Mouse (Mus musculus) fat pad, adult 2 months (tissue): Measurements from ENCODE around the gene Nrd1.

Experiments
- DNase-seq: peaks from one replicate; pipeline ENCODE4 v3.0.0-alpha.2; 2011; ENCODE audit warnings: low read depth, low spot score; ENCODE audit errors: extremely low read depth

Nrd1 gene

GRCm38 (mm10) chr4:109025061-109025460 lies 24.6 kb downstream of the Nrd1 start:
- no peak for DNase-seq

- no peak for DNase-seq
Measured at GRCm38 (mm10) chr4:109026543-109026942, 26.1 kb downstream of the Nrd1 start.

- no peak for DNase-seq
Measured at GRCm38 (mm10) chr4:109029857-109030256, 29.4 kb downstream of the Nrd1 start.

DNA sequence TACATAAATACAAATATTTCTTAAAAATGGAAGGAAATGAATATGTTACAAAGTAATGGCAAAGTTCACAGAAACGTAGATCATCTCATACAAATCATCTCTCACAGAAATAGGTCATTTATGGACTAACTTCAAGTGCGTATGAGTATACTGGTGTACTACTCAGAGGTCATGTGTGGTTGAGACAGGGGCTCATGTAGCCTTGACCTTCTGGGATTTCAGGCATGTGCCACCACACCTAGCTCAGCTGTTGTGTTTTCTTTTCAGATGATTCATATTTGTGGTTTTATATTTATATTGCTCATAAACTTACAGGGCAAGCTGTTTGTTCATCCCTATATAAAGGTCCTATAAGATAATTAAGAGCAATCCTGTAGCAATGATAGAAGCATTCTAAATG lies 29.8 kb downstream of the Nrd1 start:
- DNase-seq, result no peak

- no peak for DNase-seq
Measured at GRCm38 (mm10) chr4:109036327-109036726, 35.9 kb downstream of the Nrd1 start.

DNA sequence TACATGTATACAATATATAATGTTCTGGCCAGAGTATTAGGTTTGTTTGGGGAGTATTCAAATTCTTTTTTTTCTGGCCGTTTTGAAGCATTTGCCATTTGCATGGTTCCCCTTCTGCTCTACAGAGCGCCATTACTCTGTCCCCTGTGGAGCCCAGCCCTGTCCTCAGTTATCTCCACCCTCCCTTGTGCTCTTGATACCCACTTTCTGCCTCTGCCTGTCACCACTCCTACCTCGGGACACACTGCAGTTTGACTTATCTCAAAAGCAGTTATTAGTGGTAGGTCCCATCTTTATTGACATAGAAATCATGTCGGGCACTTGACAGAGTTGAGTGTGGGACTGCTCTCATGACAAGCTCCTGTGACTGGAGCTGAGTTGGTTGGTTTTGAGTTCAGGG lies 42.3 kb downstream of the Nrd1 start:
- no peak for DNase-seq

DNA sequence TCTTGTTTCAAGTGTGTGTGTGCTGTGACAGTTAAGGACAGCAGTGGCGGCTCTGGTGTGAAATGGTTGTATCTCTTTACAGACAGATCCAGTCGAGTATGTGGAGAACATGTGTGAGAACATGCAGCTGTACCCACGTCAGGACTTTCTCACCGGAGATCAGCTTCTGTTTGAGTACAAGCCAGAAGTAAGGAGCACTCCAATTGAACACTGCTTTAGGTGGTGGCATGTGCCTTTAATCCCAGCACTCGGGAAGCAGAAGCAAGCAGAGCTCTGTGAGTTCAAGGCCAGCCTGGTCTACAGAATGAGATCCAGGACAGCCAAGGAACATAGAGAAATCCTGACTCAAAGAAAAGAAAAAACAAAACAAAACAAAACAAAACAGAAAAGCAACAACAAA lies 42.8 kb downstream of the Nrd1 start:
- DNase-seq, result no peak

DNA sequence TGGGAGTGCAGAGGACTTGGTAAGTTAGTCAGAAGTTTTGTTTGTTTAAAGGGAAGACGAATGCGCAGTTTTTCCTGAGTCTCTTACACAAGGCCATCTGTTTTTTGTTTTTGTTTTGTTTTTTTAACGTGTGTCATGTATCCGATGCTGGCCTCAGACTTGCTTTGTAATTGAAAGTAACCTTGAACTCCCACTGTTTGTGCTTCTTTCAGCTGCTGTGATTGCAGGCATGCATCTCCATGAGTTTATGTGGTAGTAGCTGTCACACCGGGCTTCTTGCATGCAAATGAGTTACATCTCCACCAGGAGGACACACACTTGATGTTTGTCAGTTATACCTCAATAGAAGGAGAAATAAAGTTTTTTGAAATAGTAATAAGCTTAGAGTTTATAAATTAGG lies 43.3 kb downstream of the Nrd1 start:
- no peak for DNase-seq

- no peak for DNase-seq
Measured at GRCm38 (mm10) chr4:109048258-109048657, 47.8 kb downstream of the Nrd1 start.

- no peak for DNase-seq
Measured at GRCm38 (mm10) chr4:109052282-109052681, 51.8 kb downstream of the Nrd1 start.

DNA sequence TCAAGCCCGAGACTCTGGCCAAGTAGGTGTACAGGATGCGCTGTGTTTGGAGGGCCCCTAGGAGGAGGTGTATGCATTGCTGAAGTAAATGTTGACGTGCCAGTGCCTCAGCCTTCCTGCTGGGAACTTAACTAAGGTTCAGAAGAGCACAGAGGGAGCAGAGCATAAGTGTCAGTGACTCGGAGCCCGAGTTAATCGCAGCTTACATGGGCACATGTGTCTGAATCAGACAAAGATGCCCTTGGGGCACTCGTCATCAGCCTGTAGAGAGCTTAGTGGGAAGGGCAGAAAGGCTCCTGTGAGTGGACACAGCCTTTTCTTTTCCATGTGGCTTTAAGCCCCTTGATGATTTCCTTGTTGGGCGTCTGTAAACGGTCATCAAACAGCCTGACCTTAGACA lies 53.5 kb downstream of the Nrd1 start:
- DNase-seq, result no peak

GRCm38 (mm10) chr4:109056351-109056750 lies 55.9 kb downstream of the Nrd1 start:
- no peak for DNase-seq

DNA sequence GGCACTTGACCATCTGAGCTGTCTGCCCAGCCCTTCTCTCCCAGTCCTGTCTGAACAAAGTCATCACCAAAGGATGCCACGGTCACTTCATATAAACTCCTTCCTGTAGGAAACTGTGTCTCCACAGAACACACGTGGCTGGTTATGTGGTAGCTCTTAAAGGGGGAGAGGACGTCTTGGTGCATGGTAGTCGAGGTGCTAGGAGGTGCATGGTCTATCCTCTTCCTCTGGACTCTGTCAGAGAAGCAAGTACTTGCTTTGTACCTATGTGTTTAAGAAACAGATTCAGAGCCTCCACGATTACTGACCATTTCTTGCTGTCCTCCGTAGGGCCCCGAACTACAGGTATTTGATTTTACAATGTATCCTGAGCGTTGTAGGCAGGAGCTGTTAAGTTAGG lies 57.2 kb downstream of the Nrd1 start:
- DNase-seq, result no peak

DNA sequence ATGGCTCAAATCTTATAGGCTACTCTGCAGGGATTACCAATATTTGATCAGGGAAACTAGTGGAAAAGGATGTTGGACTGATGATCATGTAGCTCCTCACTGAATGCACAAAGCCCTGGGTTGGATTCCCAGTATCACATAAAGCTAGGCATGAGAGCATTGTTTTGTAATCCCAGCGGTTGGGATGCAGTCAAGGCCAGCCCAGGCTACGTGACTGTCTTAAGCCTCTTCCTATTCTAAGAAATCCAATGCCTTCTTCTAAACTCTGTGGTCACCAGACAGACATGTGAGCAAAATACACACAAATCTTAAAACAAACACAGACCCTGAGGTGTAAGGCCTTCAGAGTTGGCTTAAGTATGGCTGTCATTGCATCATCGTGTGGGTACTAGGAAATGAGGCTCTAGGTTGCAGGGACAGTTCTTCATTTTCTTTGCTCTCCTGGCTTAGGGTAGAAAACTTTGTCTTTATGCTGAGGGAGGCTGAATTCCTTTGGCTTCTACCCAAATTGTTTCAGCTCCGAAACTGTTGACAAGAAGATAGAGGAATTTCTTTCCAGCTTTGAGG lies 58.9 kb downstream of the Nrd1 start:
- DNase-seq, result no peak

GRCm38 (mm10) chr4:109064941-109065340 lies 64.5 kb downstream of the Nrd1 start:
- no peak for DNase-seq

DNA sequence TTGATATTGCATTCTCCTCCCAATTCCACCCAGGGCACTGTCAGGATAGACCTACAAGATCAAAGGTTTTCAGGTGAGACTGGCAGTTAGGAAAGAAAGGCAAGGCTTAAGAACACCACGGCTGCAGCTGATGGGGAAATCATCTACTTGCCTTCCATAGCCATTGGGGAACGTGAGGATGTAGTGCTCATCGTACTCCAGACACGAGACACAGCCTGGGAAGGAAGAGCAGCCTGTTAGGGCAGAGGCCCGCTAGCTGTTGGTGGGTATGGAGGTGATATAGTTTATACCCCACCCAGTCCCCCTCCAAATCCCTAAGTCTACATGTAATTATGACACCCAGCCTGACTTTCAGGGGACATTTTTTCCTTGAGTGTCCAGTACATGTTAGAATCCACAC lies 65.3 kb downstream of the Nrd1 start:
- DNase-seq, result no peak

DNA sequence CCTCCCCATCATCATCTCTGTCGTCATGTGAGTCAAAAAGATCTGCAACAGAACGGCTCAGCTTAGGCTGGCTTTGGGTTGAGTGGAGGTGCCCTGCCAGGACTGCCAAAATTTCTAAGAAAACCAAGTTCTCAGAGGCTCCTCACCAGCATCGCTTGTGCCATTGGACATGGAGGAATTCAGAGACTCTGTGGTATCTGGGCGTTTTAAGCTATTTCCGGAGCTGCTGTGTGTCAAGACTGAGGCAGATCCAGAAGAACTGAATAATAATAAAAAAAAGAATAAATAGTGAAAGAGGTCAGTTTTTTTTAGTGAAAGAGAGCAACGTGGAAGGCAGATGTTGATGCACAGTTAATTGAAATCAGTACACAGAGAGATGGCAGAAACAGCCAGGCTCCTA lies 72.4 kb downstream of the Nrd1 start:
- no peak for DNase-seq

DNA sequence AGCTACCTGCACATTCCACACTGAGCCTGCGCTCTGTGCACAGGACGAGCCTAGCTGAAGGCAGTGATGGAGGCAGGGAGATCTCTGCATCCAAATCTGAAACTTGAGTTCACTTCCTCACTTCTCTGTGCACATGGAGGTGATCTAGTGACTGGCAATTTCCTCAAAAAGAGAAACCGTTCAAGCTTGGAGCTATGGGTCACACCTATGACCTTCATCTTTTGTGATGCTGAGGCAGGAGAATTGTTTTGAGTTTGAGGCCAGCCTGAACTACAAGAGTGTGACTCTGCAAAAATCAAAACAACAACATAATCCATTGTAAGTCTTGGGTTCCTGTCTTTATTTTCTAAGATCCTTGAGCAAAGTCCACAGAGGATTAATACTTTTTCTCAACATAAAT lies 72.8 kb downstream of the Nrd1 start:
- no peak for DNase-seq

GRCm38 (mm10) chr4:109078941-109079340 lies 78.5 kb downstream of the Nrd1 start:
- DNase-seq, result no peak

GRCm38 (mm10) chr4:109079676-109080075 lies 79.2 kb downstream of the Nrd1 start:
- no peak for DNase-seq

DNA sequence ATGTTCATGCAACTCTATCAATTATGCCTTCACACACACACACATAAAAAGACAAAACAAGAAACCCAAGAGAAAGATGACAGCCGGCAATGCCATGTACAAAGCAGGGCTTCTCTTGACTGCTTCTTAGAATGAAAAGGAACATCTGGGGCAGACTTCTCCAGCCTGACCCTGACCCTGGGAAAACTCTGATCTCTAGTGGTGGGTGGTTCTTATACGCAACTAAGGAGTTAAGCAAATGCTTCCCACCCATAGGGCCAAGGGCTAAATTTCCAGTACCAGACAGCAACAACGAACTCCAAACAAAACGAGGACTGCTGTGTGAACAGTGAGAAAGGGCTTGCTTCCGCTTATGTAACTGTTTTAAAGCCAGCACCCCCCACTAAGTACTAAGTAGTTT lies 79.7 kb downstream of the Nrd1 start:
- DNase-seq, result no peak

- no peak for DNase-seq
Measured at GRCm38 (mm10) chr4:109089171-109089570, 88.7 kb downstream of the Nrd1 start.

- DNase-seq, result no peak
Measured at GRCm38 (mm10) chr4:109089999-109090398, 89.5 kb downstream of the Nrd1 start.
